Mouse (Mus musculus) urinary bladder, postnatal 10 days (tissue): ENCODE results near the gene Lhfpl5.

ENCODE experiments used
- DNase-seq: peaks from one replicate; pipeline ENCODE4 v3.0.0; 2022; ENCODE audit warnings: low spot score

The Lhfpl5 gene

GRCm38 (mm10) chr17:28628248-28629124 lies 53.0 kb downstream of the Lhfpl5 start:
- no peak for DNase-seq

- DNase-seq: no peak
Measured at GRCm38 (mm10) chr17:28629125-28629524, 53.7 kb downstream of the Lhfpl5 start.
